Mouse (Mus musculus): ENCODE results near the gene Mlkl.

GRCm38 (mm10) chr8:111336692-111337091, 1.3 kb downstream of the Mlkl start:
- TF ChIP-seq CTCF (IDR thresholded peaks at IDR 0.05 in 2 of 3, conservative IDR thresholded peaks at IDR 0.05 in 1 of 3; ENCODE audit: control insufficient read depth in 1 of 3, insufficient read depth in 1 of 3, low read depth in 2 of 3, low read length in 3 of 3, poor library complexity in 1 of 3, severe bottlenecking in 1 of 3) (peak in 2 of 3 experiments; percentile 35 to 40; a peak in 4 of 6 replicates), USF1 (IDR thresholded peaks at IDR 0.05; ENCODE audit: low read depth, low read length) (no peak), NRF1 (IDR thresholded peaks at IDR 0.05; ENCODE audit: insufficient read depth, low read depth, low read length, poor library complexity, severe bottlenecking) (no peak), ETS1 (IDR thresholded peaks at IDR 0.05; ENCODE audit: low read depth, low read length) (no peak), USF2 (IDR thresholded peaks at IDR 0.05; ENCODE audit: borderline replicate concordance in 1 of 2, insufficient read depth in 1 of 2, low read depth in 1 of 2, low read length in 2 of 2) (no peak), MXI1 (IDR thresholded peaks at IDR 0.05; ENCODE audit: low read depth, low read length) (no peak), EP300 (IDR thresholded peaks at IDR 0.05; ENCODE audit: low read depth in 1 of 2, low read length in 2 of 2) (no peak), ZKSCAN1 (IDR thresholded peaks at IDR 0.05; ENCODE audit: low read depth, low read length) (no peak), BHLHE40 (IDR thresholded peaks at IDR 0.05; ENCODE audit: borderline replicate concordance, low read depth, low read length) (no peak), MAFK (IDR thresholded peaks at IDR 0.05; ENCODE audit: borderline replicate concordance, low read depth, low read length) (no peak)

Data from MEL (cell line).